Mouse (Mus musculus): ENCODE measurements around the gene Madd.

DNA sequence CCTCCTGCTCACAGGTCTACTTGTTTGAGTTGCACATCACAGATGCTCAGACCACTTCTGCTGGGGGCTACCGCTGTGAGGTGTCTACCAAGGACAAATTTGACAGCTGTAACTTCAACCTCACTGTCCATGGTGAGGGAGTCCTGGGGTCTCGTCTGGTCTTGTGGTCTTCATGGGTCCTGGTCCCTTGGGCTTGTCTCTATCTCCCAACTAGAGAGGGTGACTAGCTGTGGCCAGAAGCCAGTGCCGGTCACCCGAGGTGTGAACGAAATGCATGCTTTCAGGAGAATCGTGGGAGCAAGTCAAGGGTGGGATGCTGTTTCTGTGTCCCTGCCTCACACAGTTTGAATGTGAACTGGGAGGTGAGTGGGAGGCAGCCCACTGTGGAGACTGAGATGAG lies 62.6 kb downstream of the Madd start:
- TF ChIP-seq CTCF (IDR thresholded peaks at IDR 0.05; ENCODE audit: low read depth): no peak
- no peak for TF ChIP-seq EP300 (IDR thresholded peaks at IDR 0.05; ENCODE audit: low read depth)

Data from liver, embryonic 14.5 days (tissue).